Mouse (Mus musculus): ENCODE measurements around the gene Irf3. TPM values are rescaled to one million over a fixed set of nuclear protein-coding genes. Genes with fewer than 3 reads are reported as not detected.

The Irf3 gene
- polyA plus RNA-seq, 1 experiment from 2014 or later, result 73.6 TPM

GRCm38 (mm10) chr7:44983944-44984832, 13.3 kb upstream of the Irf3 start:
- Histone ChIP-seq H3K4me1 (ENCODE audit: control insufficient read depth, insufficient read depth, low read length) (peaks cover 27% of the 10 kb centered on the region), H3K9me3 (replicated peaks; ENCODE audit: control insufficient read depth, low read length) (no peaks in the 10 kb centered on the region), H3K27me3 (ENCODE audit: control insufficient read depth, insufficient read depth, low read length) (no peaks in the 10 kb centered on the region), H3K9ac (ENCODE audit: low read length) (peak overlapping the region; percentile 41; the same call in 1 of the 2 replicates), H3K27ac (ENCODE audit: low read length) (peak overlapping the region; percentile 97), H3K4me2 (ENCODE audit: low read depth, low read length) (peak overlapping the region; percentile 82; the same call in 1 of the 2 replicates), H3K36me3 (ENCODE audit: control insufficient read depth, insufficient read depth) (peaks cover 29% of the 10 kb centered on the region), H3K4me3 (ENCODE audit: low read length) (peak overlapping the region; percentile 99; the same call in 1 of the 2 replicates)
- WGBS, result 68% methylated on average over 7 of the region's 7 CpGs
- ATAC-seq (replicated peaks; ENCODE audit: extremely low read depth, insufficient read depth, low FRiP score), result no peak

GRCm38 (mm10) chr7:44984833-44985164, 12.6 kb upstream of the Irf3 start:
- peaks cover 28% of the 10 kb centered on the region for H3K4me1 ChIP-seq (ENCODE audit: control insufficient read depth, insufficient read depth, low read length)
- H3K4me3 ChIP-seq (ENCODE audit: low read length), result peak overlapping the region; percentile 99; the same call in 1 of the 2 replicates
- H3K27me3 ChIP-seq (ENCODE audit: control insufficient read depth, insufficient read depth, low read length), result no peaks in the 10 kb centered on the region
- peaks cover 24% of the 10 kb centered on the region for H3K36me3 ChIP-seq (ENCODE audit: control insufficient read depth, insufficient read depth)
- H3K27ac ChIP-seq (ENCODE audit: low read length), result peak overlapping the region; percentile 97
- no peaks in the 10 kb centered on the region for H3K9me3 ChIP-seq (replicated peaks; ENCODE audit: control insufficient read depth, low read length)
- H3K4me2 ChIP-seq (ENCODE audit: low read depth, low read length), result peak overlapping the region; percentile 82
- H3K9ac ChIP-seq (ENCODE audit: low read length), result peak overlapping the region; percentile 41; the same call in 1 of the 2 replicates
- no peak for ATAC-seq (replicated peaks; ENCODE audit: extremely low read depth, insufficient read depth, low FRiP score)
- 35% methylated on average over 3 of the region's 3 CpGs for WGBS

GRCm38 (mm10) chr7:44985595-44986191, 11.8 kb upstream of the Irf3 start:
- H3K27me3 ChIP-seq (ENCODE audit: control insufficient read depth, insufficient read depth, low read length), result no peaks in the 10 kb centered on the region
- peaks cover 22% of the 10 kb centered on the region for H3K36me3 ChIP-seq (ENCODE audit: control insufficient read depth, insufficient read depth)
- H3K4me2 ChIP-seq (ENCODE audit: low read depth, low read length), result peak overlapping the region; percentile 82
- H3K4me3 ChIP-seq (ENCODE audit: low read length), result peak overlapping the region; percentile 99
- whole genome bisulfite sequencing, result under 1% methylated on average over 44 of the region's 45 CpGs
- peak overlapping the region; percentile 99 for H3K9ac ChIP-seq (ENCODE audit: low read length)
- ATAC-seq (replicated peaks; ENCODE audit: extremely low read depth, insufficient read depth, low FRiP score), result no peak
- peak overlapping the region; percentile 97 for H3K27ac ChIP-seq (ENCODE audit: low read length)
- H3K9me3 ChIP-seq (replicated peaks; ENCODE audit: control insufficient read depth, low read length), result no peaks in the 10 kb centered on the region
- H3K4me1 ChIP-seq (ENCODE audit: control insufficient read depth, insufficient read depth, low read length), result peaks cover 28% of the 10 kb centered on the region

- Histone ChIP-seq H3K4me1 (ENCODE audit: control insufficient read depth, insufficient read depth, low read length) (peaks cover 28% of the 10 kb centered on the region), H3K4me2 (ENCODE audit: low read depth, low read length) (peak within 1 kb of the TSS; percentile 82), H3K4me3 (ENCODE audit: low read length) (peak within 1 kb of the TSS; percentile 99), H3K9ac (ENCODE audit: low read length) (peak within 1 kb of the TSS; percentile 99), H3K36me3 (ENCODE audit: control insufficient read depth, insufficient read depth) (peaks cover 18% of the 10 kb centered on the region), H3K27me3 (ENCODE audit: control insufficient read depth, insufficient read depth, low read length) (no peaks in the 10 kb centered on the region), H3K27ac (ENCODE audit: low read length) (peak within 1 kb of the TSS; percentile 97), H3K9me3 (replicated peaks; ENCODE audit: control insufficient read depth, low read length) (no peaks in the 10 kb centered on the region)
- under 1% methylated on average over 42 of the region's 42 CpGs for WGBS
- peak; percentile 95 for ATAC-seq (replicated peaks; ENCODE audit: extremely low read depth, insufficient read depth, low FRiP score)
Measured at GRCm38 (mm10) chr7:44986192-44986878, 11.1 kb upstream of the Irf3 start, which contains the start of gene Prmt1. Gene Prmt1, minus strand, starts transcription at chr7:44986568.

GRCm38 (mm10) chr7:44986879-44987718, 10.3 kb upstream of the Irf3 start:
- peaks cover 12% of the 10 kb centered on the region for H3K36me3 ChIP-seq (ENCODE audit: control insufficient read depth, insufficient read depth)
- peaks cover 28% of the 10 kb centered on the region for H3K4me1 ChIP-seq (ENCODE audit: control insufficient read depth, insufficient read depth, low read length)

GRCm38 (mm10) chr7:44996672-44997071, 776 bp upstream of the Irf3 start:
- ATAC-seq (replicated peaks; ENCODE audit: extremely low read depth, insufficient read depth, low FRiP score), result no peak
- Histone ChIP-seq H3K27ac (ENCODE audit: low read length) (peak overlapping the region; percentile 93), H3K4me2 (ENCODE audit: low read depth, low read length) (peak overlapping the region; percentile 73), H3K4me1 (ENCODE audit: control insufficient read depth, insufficient read depth, low read length) (peaks cover 36% of the 10 kb centered on the region), H3K36me3 (ENCODE audit: control insufficient read depth, insufficient read depth) (peaks cover 44% of the 10 kb centered on the region), H3K4me3 (ENCODE audit: low read length) (peak overlapping the region; percentile 75), H3K9me3 (replicated peaks; ENCODE audit: control insufficient read depth, low read length) (no peaks in the 10 kb centered on the region), H3K27me3 (ENCODE audit: control insufficient read depth, insufficient read depth, low read length) (no peaks in the 10 kb centered on the region), H3K9ac (ENCODE audit: low read length) (peak overlapping the region; percentile 87)
- 10% methylated on average over 10 of the region's 10 CpGs for WGBS

More at GRCm38 (mm10) chr7:44986879-44987718, 10.3 kb upstream of the Irf3 start:
- no peaks in the 10 kb centered on the region for H3K27me3 ChIP-seq (ENCODE audit: control insufficient read depth, insufficient read depth, low read length)
- H3K27ac ChIP-seq (ENCODE audit: low read length), result peak overlapping the region; percentile 94
- peak overlapping the region; percentile 75 for H3K4me2 ChIP-seq (ENCODE audit: low read depth, low read length)
- peak overlapping the region; percentile 99 for H3K4me3 ChIP-seq (ENCODE audit: low read length)
- under 1% methylated on average over 29 of the region's 29 CpGs for WGBS
- ATAC-seq (replicated peaks; ENCODE audit: extremely low read depth, insufficient read depth, low FRiP score), result 0 out of 2 replicates have a peak, but pooled peaks have one; percentile 5
- H3K9me3 ChIP-seq (replicated peaks; ENCODE audit: control insufficient read depth, low read length), result no peaks in the 10 kb centered on the region
- peak overlapping the region; percentile 81 for H3K9ac ChIP-seq (ENCODE audit: low read length)

GRCm38 (mm10) chr7:44997940-44998428, 536 bp downstream of the Irf3 start:
- no peak for ATAC-seq (replicated peaks; ENCODE audit: extremely low read depth, insufficient read depth, low FRiP score)
- WGBS, result 2% methylated on average over 15 of the region's 15 CpGs
- peaks cover 47% of the 10 kb centered on the region for H3K36me3 ChIP-seq (ENCODE audit: control insufficient read depth, insufficient read depth)

DNA sequence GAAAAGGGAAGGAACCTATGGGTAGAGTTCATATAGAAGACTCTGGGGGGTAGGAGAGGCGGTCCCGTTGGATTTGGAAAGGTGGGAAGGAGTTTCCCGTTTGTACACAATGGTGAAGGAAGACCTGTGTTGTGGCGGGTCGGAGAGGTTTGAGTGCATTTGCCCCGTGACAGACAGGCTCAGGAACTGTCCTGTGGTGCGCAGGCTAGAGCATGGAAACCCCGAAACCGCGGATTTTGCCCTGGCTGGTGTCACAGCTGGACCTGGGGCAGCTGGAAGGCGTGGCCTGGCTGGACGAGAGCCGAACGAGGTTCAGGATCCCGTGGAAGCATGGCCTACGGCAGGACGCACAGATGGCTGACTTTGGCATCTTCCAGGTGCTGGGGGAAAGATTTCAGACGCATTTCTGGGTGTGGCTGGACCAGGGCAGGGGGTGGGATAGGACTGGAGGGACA, 1.1 kb downstream of the Irf3 start, which contains the start of gene Bcl2l12:
Gene Bcl2l12, minus strand, starts transcription at position 212 of the 455 bp plus-strand sequence.
- peak within 1 kb of the TSS; percentile 87 for H3K9ac ChIP-seq (ENCODE audit: low read length)
- peaks cover 52% of the 10 kb centered on the region for H3K36me3 ChIP-seq (ENCODE audit: control insufficient read depth, insufficient read depth)
- ATAC-seq (replicated peaks; ENCODE audit: extremely low read depth, insufficient read depth, low FRiP score), result no peak
- H3K4me3 ChIP-seq (ENCODE audit: low read length), result peak within 1 kb of the TSS; percentile 75
- H3K9me3 ChIP-seq (replicated peaks; ENCODE audit: control insufficient read depth, low read length), result no peaks in the 10 kb centered on the region
- WGBS, result 3% methylated on average over 18 of the region's 18 CpGs
- peak within 1 kb of the TSS; percentile 94 for H3K4me2 ChIP-seq (ENCODE audit: low read depth, low read length)
- no peaks in the 10 kb centered on the region for H3K27me3 ChIP-seq (ENCODE audit: control insufficient read depth, insufficient read depth, low read length)
- H3K4me1 ChIP-seq (ENCODE audit: control insufficient read depth, insufficient read depth, low read length), result peaks cover 36% of the 10 kb centered on the region
- peak within 1 kb of the TSS; percentile 93 for H3K27ac ChIP-seq (ENCODE audit: low read length)

More at GRCm38 (mm10) chr7:44997940-44998428, 536 bp downstream of the Irf3 start:
- Histone ChIP-seq H3K4me1 (ENCODE audit: control insufficient read depth, insufficient read depth, low read length) (peaks cover 36% of the 10 kb centered on the region), H3K27ac (ENCODE audit: low read length) (peak overlapping the region; percentile 93), H3K4me3 (ENCODE audit: low read length) (peak overlapping the region; percentile 75), H3K27me3 (ENCODE audit: control insufficient read depth, insufficient read depth, low read length) (no peaks in the 10 kb centered on the region), H3K4me2 (ENCODE audit: low read depth, low read length) (peak overlapping the region; percentile 94), H3K9ac (ENCODE audit: low read length) (peak overlapping the region; percentile 87), H3K9me3 (replicated peaks; ENCODE audit: control insufficient read depth, low read length) (no peaks in the 10 kb centered on the region)

Measured in heart, embryonic 16.5 days (tissue).